Mouse (Mus musculus): ENCODE measurements around the gene Dctn3.
A peak's percentile ranks its signal among the peaks of the same experiment; 100 is the strongest.
"Not testable (repeated sequence)": the region's sequence is repeated elsewhere in the genome, so short reads cannot be mapped to it uniquely, and the experiment has no call there.

Gene Dctn3

DNA sequence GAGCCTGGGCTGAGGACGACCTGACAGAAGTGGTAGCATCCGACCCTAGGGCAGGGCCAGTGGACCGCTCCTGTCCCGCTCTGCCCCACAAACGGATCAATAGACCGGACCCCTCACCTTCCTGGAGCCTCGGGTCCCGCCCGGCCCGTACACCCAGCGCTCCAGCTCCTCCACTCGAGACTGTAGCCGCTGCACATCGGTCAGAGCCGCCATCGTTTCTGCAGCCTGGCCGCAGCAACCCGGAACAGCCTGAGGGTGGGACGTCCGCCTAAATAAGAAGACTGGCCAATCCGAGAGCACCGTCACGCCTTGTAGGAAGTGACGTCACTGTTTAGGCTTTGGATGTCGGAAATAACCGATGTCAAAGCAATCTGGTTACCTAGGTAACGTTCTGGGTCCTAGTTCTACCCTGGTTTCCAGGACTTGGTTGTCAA is at the start of gene Dctn3:
TSS of gene Dctn3 (minus strand) at position 253 of the 434 bp plus-strand sequence.
- DNase-seq (ENCODE audit: low read depth, low spot score), result peak; percentile 99

DNA sequence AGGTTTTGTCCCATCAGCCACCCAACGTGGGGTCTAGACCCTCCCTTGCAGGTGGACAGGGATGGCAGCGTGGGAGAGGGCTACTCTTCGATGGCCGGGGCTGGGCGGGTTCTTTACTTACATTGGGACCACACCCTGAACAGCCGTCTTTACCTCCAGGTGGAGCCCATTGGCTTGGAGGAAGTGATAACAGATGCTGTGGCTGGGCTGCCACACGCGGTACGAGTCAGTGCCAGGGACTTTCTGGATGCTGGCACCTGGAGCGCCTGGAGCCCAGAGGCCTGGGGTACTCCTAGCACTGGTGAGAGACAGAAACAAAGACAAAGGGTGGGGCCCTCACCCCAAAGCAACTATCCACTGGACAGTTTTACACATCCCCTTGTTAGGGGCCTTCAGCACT is 44.3 kb upstream of the Dctn3 start:
- DNase-seq (ENCODE audit: low read depth, low spot score), result not testable (repeated sequence)

DNA sequence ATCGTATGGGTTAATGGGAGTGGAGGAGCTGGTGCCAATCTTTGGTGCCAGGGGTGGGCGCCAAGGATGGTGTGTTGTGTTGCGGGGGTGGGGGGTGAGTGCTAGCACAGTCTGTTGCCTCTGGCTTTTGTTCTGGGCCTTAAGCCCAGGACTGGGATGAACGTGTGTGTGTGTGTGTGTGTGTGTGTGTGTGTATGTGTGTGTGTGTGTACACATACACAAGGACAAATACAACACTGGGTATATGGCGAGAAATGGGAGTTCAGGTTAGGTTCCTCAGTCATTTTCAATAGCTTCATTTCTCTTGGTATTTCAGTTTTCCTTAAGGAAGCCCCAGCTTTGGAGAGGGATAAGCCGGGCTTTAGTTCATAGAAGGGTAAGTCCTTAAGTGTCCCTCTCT is 40.2 kb upstream of the Dctn3 start:
- not testable (repeated sequence) for DNase-seq (ENCODE audit: low read depth, low spot score)

DNA sequence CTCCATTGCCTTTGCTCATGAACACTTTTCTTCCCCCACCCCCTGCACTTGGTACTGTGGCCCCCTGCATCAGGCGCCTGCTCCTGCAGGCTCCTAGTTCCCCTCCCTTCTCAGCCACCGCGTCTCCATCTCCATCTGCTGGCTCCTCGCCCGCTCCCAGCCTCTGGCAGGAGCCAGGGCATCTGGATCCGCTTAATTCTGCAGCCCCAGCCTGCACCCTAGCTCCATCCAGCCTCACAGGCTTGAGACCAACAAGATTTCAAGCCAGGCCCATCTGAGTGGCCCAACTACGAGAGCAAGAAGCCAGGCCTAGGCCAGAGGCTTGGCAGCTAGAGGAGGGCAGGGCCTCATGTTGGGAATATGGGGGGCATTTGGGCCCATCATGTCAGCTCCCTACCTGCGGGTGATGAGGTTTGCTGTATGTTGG is 39.7 kb upstream of the Dctn3 start:
- DNase-seq (ENCODE audit: low read depth, low spot score), result peak; percentile 63

DNA sequence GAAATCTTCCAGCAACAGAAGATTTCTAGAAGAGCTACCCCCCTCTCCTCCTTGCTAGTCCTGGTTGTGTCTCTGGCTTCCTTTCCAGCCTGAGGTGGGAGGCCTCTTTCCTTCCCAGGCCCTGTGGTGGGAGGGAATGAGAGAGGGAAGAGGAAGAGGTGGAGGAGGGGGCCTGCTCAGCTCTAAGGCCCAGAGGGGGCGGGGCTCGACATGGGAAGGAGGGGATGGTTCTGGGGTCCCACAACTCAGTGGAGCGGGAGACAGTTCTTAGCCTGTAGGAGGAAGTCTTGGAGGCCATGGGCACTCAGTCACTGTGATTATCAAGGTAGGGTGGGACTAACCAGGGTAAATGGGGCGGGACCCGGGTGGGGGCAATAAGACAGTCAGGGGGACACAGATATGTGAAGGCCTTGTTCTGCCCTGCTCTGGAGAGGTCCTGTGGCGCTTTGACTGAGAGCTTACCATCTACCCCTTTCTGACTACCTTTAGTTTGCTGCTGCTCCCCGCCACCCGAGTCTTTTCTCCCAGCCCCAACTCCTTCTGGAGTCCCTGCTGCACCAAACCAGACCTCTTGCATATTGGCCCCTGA is 39.2 kb upstream of the Dctn3 start:
- DNase-seq (ENCODE audit: low read depth, low spot score), result no peak

DNA sequence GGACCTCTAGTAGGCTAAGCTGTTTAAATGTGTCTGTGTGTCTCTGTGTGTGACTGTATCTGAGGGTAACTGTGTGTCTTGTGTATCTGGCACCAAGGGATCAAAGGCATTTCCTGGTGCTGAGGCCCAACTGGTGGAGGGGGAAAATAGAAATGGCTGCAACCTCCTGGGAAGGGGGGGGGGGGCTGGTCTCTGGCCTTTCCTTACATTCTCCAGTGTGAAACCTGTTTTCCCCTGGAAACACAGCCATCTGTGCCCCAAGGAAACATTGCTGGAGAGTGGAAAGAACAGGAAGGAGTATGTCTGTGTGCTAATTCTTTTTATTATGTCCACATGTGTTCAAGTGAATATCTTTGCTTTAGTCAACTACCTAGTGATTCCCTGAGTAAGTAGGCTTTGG is 38.7 kb upstream of the Dctn3 start:
- no peak for DNase-seq (ENCODE audit: low read depth, low spot score)

DNA sequence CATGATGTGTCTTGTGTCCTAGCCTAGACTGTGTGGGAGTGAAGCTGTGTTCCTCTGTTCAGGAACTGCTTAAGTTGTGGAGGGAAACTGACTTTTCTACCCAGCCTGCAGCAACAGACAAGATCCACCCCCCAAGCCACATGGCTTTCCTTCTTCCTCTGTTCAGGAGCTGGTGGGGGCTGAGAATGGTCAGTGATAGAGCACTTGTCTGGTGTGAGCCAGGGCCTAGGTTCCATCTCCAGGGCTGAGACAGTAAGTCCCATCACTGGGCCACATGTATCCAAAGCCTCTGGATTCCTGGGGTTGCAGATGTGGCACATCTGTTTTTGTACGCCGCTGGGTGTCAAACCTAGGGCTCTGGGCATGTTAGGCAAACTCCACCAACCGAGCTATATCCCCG is 37.9 kb upstream of the Dctn3 start:
- peak; percentile 70 for DNase-seq (ENCODE audit: low read depth, low spot score)

DNA sequence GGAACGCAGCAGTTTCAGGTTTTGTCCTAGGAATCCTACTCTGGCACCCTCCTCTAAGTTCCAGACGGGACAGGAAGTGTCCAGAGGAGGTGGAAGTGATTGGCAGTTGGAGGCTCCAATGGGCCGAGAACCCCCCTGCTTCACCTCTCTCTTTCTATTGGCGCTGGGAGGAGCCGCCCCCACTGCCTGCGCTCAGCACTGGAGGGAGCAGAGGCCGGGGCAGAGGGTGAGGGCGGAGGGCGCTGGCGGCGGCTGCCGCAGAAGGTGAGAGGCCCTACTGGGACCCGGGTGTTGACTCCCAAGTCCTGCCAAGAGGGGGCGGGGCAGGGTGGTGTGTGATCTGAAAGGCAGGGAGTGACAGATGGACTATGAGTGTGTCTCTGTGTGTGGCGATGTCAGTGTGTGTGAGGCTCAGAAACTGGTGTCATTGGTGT is 37.3 kb upstream of the Dctn3 start:
- peak; percentile 91 for DNase-seq (ENCODE audit: low read depth, low spot score)

DNA sequence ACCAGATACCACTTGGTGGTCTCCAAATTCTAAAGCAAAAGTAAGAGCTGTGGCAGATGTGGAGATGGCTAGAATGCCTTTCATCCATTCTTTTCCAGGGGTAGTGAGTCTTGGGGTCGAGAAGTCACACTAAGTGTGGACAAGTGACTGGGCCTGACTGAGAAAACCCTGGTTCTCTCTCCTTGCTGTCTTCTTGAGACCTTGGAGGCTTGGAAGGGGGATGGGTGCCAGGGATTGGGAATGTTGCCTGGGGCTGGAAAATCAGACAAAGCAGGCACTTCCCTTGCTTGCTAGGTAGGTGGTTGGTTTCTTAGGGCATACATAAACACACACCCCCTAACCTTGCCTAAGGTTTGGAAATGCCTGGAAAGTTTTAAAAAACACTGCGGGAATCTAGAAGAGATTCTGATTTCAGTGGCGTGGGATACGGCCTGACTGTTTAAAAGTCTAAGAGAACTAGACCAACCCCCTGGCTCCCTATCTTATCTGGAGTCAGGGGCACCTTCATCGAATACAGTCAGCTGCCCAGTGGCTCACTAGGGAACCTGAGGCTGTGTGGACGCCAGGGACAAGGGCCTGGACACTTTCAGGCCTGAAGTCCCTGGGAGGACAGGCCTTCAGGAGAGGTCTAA is 36.8 kb upstream of the Dctn3 start:
- DNase-seq (ENCODE audit: low read depth, low spot score), result no peak

DNA sequence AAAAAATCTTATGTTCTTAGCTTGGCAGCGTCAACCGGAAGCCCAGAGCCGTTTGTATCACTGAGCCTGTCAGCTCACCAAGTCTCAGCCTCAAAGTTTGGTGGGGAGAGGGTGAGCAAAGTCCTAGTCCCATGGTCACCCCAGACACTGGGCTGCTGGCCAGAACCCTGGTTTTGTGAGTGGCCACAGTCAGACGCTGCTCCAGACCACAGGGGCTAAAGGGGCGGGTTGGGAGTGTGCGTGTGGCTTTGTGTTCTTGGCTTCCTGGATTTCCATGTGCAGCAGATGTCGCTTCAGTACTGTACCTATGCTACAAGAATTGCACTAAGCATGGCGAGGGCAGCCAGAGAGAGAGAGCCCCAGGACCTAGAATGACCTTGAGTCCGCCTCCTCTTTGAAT is 36.2 kb upstream of the Dctn3 start:
- DNase-seq (ENCODE audit: low read depth, low spot score), result no peak

DNA sequence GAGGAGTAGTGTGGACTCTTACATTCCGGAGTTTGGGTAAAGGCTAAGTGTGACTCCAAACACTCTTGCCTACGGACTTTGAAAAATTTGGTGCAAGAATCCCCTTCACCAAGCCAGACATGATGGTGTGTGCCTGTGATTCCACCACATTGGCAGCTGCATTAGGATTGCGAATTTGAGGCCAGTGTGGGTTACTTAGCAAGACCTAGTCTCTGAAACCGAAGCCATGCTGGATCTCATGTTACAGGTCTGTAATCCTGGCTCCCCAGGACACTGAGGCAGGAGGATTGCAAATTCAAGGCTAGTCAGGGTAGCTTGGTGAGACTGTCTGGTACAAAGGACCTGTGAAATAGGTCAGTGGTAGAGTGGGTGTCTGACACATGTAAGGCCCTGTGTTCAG is 35.7 kb upstream of the Dctn3 start:
- DNase-seq (ENCODE audit: low read depth, low spot score), result no peak

DNA sequence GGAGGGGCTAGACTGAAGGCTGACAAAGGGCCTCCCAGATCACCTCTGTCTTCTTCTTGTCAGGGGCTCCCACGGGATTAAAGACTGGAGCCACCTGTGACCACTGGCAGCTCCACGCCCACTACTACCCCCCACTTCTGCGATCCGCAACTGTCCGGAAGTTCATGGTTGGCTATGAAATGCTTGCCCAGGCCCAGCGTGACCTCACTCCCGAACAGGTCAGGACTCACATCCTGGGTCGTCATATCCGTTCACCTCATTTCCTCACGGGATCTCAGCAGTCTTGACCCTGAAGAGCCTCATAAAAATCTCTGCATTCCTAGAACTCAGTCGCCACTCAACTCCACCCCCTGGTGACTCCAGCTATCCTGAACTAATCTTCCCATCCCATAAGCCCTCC is 35.1 kb upstream of the Dctn3 start:
- DNase-seq (ENCODE audit: low read depth, low spot score), result no peak

DNA sequence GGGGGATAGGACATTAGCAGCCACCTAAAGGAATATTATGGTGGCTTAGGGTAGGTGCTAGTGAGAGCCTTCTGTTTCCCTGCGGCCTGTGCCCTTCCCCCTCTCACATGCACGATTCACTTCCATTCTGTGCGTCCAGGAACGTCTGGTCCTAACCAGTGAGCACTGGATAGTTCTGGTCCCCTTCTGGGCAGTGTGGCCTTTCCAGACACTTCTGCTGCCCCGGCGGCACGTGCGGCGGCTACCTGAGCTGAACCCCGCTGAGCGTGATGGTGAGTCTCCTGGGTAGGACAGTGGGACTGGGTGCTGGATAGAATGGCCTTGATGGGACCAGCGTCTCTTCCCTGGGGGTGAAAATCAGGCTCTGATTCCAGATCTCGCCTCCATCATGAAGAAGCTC is 34.4 kb upstream of the Dctn3 start:
- no peak for DNase-seq (ENCODE audit: low read depth, low spot score)

DNA sequence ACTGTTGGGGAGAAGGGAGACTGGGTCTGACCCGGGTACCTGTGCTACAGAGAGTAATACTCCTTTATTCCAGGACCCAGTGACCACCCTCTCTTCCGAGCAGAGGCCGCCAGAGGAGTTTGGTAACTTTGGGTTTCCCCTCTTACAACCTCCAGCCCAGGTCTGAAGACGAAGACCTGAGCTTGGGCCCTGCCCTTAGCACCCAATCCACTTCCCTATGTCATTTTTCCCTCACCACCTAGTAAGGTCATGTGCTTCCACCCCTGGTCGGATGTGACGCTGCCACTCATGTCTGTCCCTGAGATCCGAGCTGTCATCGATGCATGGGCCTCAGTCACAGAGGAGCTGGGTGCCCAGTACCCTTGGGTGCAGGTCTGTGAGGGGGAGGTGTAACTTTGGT is 33.5 kb upstream of the Dctn3 start:
- no peak for DNase-seq (ENCODE audit: low read depth, low spot score)

DNA sequence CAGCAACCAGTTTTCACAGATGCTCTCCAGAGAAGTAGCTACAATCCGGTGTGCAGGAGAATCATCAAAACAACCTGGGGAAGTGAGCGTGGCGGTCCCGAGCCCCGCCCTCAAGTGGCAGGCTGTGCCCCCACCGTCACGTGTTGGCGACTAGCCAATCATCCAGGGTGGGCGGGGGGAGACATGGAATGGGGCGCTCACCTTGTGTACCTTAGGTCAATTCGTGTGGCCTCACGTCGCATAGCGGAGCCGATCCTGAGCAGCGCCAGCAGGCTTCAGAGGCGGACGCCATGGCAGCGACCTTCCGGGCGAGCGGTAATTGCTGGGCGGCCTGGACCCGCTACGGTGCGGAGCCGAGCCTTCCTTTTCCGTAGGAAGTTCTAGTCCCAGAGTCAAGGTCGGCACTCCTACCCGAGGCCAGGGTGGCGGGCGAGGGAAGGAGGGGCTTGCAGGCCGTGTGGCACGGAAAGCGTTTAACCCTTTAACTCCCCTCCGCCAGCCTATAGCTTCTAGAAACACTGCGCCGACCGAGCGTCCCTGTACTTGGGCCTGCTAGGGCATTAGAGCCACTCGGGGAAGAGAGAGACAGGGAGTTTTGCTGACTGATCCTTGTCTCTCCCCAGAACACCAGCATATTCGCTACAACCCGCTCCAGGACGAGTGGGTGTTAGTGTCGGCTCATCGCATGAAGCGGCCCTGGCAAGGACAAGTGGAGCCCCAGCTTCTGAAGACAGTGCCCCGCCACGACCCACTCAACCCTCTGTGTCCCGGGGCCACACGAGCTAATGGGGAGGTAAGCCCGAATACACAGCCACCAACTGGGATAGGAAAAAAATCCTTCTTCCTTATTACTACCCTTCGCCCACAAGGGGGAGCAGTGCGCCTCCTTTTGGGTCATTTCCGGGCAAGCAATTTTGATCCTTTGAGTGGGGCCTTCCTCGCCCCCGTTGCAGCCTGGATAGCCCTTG is 32.7 kb upstream of the Dctn3 start, which contains the start of gene Sigmar1:
TSS of gene Sigmar1 (minus strand) at position 820 of the 968 bp plus-strand sequence.
- DNase-seq (ENCODE audit: low read depth, low spot score), result peak; percentile 88

DNA sequence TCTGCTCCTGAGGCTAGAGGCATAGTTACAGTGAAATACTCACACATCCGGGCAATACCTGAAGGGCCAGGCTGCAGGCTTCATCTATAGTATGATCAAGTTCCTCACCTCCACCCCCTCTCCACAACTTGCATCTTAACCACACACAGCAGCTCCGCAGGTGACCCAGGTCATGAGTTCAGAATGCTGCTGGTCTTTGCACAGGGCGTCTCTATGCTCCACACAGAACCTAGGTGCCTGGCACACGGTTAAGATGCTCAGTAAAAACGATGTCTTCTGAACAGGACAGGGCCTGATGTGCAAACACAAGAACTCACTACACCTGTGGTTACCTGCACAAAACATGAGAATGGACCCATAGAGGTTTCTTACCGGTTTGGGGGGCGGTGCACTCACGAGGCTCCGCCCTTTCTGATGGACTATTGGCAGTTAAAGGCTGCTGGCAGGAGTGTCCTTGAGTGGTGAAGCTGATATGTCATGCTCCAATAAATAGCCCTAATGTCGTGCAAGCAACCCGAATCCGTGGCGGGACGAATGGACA is 31.9 kb upstream of the Dctn3 start, which contains the start of gene Galt:
TSS of gene Galt (plus strand) at position 432 of the 541 bp plus-strand sequence.
- peak; percentile 92 for DNase-seq (ENCODE audit: low read depth, low spot score)

DNA sequence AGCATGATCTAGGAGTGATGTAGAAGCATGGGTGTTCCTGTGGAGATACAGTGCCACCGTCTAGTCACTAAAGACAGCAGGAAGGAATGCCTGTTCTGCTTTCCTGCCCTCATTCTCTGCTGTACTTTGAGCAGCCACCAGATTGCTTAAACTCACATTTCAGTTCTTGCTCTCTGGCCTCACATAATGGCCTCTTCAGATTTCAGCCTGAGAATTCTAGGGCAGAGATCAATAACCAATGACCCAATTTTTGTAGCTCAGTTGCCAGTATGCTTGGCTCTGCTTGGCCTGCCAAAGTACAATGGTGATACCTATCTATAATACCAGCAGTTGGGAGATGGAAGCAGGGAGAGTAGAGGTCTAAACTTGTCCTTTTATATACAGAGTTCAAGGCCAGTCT is 22.1 kb upstream of the Dctn3 start:
- DNase-seq (ENCODE audit: low read depth, low spot score), result no peak

DNA sequence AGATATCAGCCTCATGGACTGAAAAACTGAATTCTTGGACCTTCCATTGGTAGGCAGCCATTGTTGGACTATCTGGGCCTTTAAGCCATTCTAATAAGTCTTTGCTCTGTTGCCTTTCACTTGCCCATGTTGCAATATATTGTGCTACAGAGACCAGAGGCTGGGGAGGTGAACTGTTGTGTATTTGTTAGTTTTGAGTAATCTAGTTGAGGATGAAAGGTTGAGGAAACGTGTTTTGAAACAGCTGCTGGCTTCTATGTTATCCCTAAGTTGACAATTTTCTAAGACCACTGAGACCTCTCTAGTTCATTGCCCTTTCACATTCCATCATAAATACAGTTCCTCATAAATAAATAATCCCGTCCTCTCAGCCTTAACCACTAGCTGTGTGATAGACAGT is 21.2 kb upstream of the Dctn3 start:
- no peak for DNase-seq (ENCODE audit: low read depth, low spot score)

DNA sequence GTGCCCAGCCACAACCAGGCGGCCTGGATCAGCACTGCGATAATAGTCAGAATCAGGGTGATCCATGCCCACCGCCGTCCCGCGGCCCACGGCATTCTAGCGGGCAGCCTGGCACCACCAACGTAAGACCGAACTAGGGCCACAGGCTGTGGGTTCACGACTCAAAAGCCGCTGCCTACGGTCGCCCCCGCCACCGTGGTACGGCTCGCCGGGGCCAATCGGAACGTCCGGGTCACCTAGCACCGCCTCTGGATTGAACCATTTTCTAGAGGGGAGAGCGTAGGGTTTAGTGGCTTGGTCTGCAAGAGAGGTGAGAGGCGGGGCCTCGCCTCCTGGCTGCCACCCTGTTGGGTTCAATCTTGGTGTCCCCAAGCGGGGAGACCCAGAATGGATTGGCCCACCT is 18.2 kb upstream of the Dctn3 start:
- DNase-seq (ENCODE audit: low read depth, low spot score), result peak; percentile 99

DNA sequence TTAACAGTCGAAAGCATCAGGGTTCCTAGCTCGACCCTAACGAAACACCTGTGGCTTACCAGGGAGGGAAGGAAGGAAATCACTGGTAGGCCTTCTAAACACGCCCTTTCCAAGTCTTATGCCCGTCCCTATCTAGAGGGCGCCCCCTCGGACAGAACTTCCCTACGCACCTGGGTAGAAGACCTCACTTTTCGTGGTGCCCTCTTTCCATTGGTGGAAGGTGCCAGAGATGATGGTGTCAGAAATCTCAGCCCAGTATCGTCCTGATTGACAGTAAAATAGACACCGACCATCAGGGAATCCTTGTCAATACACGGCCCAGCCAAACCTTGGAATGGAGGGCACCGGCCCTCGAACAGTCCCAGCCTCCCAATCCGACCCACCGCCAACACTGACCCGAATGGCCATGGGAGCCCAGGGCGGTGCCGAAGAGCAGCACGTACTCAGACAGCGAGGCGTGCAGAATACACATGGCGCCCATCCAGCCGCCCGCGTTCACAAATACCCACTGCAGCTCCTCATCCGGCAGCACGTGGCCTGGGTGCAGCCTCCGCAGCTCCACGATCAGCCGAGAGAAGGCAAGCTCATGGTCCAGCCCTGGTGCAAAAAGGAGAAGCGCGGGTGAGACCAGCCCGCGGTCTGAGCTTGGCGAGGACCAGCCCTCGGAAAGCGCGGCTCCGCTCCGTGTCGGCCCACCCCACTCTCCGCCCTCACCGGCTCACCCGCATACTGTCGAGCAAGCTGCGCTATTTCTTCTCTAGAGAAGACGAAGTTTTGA is 17.6 kb upstream of the Dctn3 start:
- DNase-seq (ENCODE audit: low read depth, low spot score), result peak; percentile 81

DNA sequence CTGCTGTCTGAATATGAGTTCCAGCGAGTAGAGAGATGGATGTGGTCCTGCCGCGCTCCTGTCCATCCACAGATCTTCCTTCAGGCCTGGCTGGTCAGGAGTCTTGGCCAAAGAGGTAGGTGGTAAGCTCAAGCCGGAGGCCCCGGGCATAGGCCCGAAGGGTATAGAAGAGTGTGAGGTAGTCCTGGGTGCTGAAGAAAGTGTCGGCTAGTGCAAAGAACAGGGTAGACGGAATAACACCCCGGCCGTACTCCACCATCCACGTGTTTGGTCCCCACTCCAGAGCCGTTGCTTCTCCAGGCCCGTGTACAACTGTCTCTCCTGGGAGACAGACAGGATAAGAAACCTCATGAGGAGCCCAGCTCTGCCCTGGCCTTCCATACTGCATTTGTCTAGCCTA is 16.3 kb upstream of the Dctn3 start:
- DNase-seq (ENCODE audit: low read depth, low spot score), result no peak
